Mouse (Mus musculus) heart, embryonic 14.5 days (tissue): Measurements from ENCODE around the gene Adora3. TPM values are rescaled to one million over a fixed set of nuclear protein-coding genes. Genes with fewer than 3 reads are reported as not detected.

Experiments
- ATAC-seq: fragments of 200-750 bp; cut with Nextera tagmentation; 2 replicates; pipeline ENCODE4 v1.8.0; 2017; ENCODE audit warnings: low read depth, moderate TSS enrichment; ENCODE audit not compliant: insufficient number of reproducible peaks, insufficient read depth, low FRiP score
- H3K27ac ChIP-seq, 2 experiments: fragments of 200-500 bp in 1 of 2; fragments of 300-500 bp in 1 of 2; sonication (generic) in 1 of 2; replicated peaks in 1 of 2; 2 replicates each; pipeline ENCODE4 v1.5.1; 2012 to 2014; ENCODE audit warnings: low read depth in 2 of 2, low read length in 2 of 2, control low read depth in 1 of 2, mild to moderate bottlenecking in 1 of 2, mixed read lengths in 1 of 2; ENCODE audit not compliant: control insufficient read depth in 1 of 2, insufficient read depth in 1 of 2
- H3K27me3 ChIP-seq: fragments of 300-500 bp; sonication (generic); 2 replicates; pipeline ENCODE4 v1.6.1; 2014; ENCODE audit warnings: mild to moderate bottlenecking, low read length, control low read depth; ENCODE audit not compliant: control insufficient read depth, insufficient read depth
- H3K36me3 ChIP-seq: fragments of 300-500 bp; sonication (generic); 2 replicates; pipeline ENCODE4 v1.6.1; 2014; ENCODE audit warnings: mild to moderate bottlenecking, control low read depth, low read length, mixed read lengths; ENCODE audit not compliant: control insufficient read depth, insufficient read depth
- H3K4me1 ChIP-seq, 2 experiments: fragments of 200-500 bp in 1 of 2; fragments of 300-500 bp in 1 of 2; sonication (generic) in 1 of 2; 2 replicates each; pipeline ENCODE4 v1.6.1; 2012 to 2014; ENCODE audit warnings: low read length in 2 of 2, control low read depth in 1 of 2, mixed read lengths in 1 of 2; ENCODE audit not compliant: control insufficient read depth in 2 of 2, insufficient read depth in 2 of 2
- H3K4me2 ChIP-seq: fragments of 300-500 bp; sonication (generic); 2 replicates; pipeline ENCODE4 v1.6.1; 2014; ENCODE audit warnings: mild to moderate bottlenecking, low read length
- H3K4me3 ChIP-seq, 2 experiments: fragments of 200-500 bp in 1 of 2; fragments of 300-500 bp in 1 of 2; sonication (generic) in 1 of 2; 2 replicates each; pipeline ENCODE4 v1.5.1; 2012 to 2014; ENCODE audit warnings: low read length in 2 of 2, mild to moderate bottlenecking in 2 of 2, control low read depth in 1 of 2, low read depth in 1 of 2, moderate library complexity in 1 of 2; ENCODE audit not compliant: control insufficient read depth in 1 of 2, insufficient read depth in 1 of 2
- H3K9ac ChIP-seq: fragments of 300-500 bp; sonication (generic); 2 replicates; pipeline ENCODE4 v1.6.1; 2014; ENCODE audit warnings: mild to moderate bottlenecking, low read length
- H3K9me3 ChIP-seq: fragments of 300-500 bp; sonication (generic); 2 replicates; pipeline ENCODE4 v1.6.1; 2016; ENCODE audit warnings: low read length, control low read depth; ENCODE audit not compliant: control insufficient read depth
- WGBS: fragments of 180-500 bp; shearing (Covaris S2); extraction: QIAGEN DNeasy Blood & Tissue Kit; methylation state at CpG from one replicate; pipeline ENCODE4 v1.1.7; 2014; 5-methylcytosine and 5-hydroxymethylcytosine counted together
- polyA plus RNA-seq: library from polyadenylated mRNA; unstranded; fragments of >200 nt; fragmentation: Nextera tagmentation; extraction: Ambion mirVana; gene quantifications from 2 replicates; pipeline ENCODE4 v1.2.1, GENCODE M21; 2014

The Adora3 gene
- polyA plus RNA-seq, 1 experiment from 2014 or later: not detected

GRCm38 (mm10) chr3:105836883-105837282 is 33.8 kb upstream of the Adora3 start:
- Histone ChIP-seq H3K4me3 (no peak overlapping the region), H3K4me2 (no peak overlapping the region), H3K27me3 (0 out of 2 replicates have a peak, but pooled peaks cover 7% of the 10 kb centered on the region), H3K36me3 (no peaks in the 10 kb centered on the region), H3K9me3 (no peaks in the 10 kb centered on the region), H3K9ac (no peak overlapping the region), H3K4me1 (no peaks in the 10 kb centered on the region), H3K27ac (no peak overlapping the region)
- WGBS: 75% methylated on average over 3 of the region's 3 CpGs
- no peak for ATAC-seq

GRCm38 (mm10) chr3:105838655-105839054 is 32.0 kb upstream of the Adora3 start:
- WGBS: 63% methylated on average over 3 of the region's 3 CpGs
- no peak overlapping the region for H3K9ac ChIP-seq
- H3K4me2 ChIP-seq: no peak overlapping the region
- no peaks in the 10 kb centered on the region for H3K4me1 ChIP-seq
- H3K27ac ChIP-seq: no peak overlapping the region
- no peaks in the 10 kb centered on the region for H3K36me3 ChIP-seq
- H3K9me3 ChIP-seq: no peaks in the 10 kb centered on the region
- no peak for ATAC-seq
- H3K27me3 ChIP-seq: 0 out of 2 replicates have a peak, but pooled peaks cover 10% of the 10 kb centered on the region
- no peak overlapping the region for H3K4me3 ChIP-seq

- Histone ChIP-seq H3K36me3 (no peaks in the 10 kb centered on the region), H3K27me3 (0 out of 2 replicates have a peak, but pooled peaks cover 10% of the 10 kb centered on the region), H3K27ac (no peak overlapping the region), H3K9ac (no peak overlapping the region), H3K4me1 (no peaks in the 10 kb centered on the region), H3K4me2 (no peak overlapping the region), H3K9me3 (no peaks in the 10 kb centered on the region), H3K4me3 (no peak overlapping the region)
- 77% methylated on average over 4 of the region's 4 CpGs for WGBS
- ATAC-seq: no peak
Measured at GRCm38 (mm10) chr3:105839836-105840235, 30.8 kb upstream of the Adora3 start.

DNA sequence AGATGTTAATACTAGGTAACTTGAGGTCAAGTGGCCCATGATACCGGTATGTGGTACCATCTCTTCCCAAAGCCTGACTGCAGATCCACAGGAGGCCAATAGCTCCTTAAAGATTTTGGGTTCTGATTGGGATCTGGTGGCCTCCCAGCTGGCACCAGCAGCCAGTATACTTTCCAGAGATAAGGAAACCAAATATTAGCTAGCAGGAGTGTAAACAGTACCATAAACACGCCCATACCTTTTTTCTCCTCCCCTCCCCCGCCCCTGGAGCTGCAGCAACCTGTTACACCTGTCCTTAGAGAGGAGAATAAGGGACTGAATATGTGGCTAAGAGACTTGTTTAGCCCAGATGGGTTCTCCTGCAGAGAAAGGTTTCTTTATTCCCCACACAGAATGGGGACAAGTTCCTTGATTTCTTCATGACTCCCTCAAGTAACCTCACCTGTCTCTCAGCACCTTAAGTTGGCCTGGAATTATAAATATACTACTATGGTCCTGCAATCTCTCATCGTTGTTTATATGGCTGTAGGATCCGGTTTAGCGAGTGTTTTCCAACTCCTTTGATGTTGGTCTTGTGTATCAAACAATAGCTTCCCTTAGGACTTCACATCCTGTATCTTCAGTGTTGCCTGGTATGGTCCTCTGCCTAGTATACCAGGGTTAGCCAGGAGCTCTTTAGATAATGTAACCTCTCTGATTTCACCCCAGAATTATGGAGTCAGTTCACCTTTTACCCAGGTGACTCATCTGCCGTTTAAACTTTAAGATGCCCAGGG is 24.2 kb upstream of the Adora3 start:
- no peaks in the 10 kb centered on the region for H3K4me1 ChIP-seq
- H3K27me3 ChIP-seq: 0 out of 2 replicates have a peak, but pooled peaks cover 10% of the 10 kb centered on the region
- H3K4me2 ChIP-seq: no peak overlapping the region
- no peak overlapping the region for H3K4me3 ChIP-seq
- no peak overlapping the region for H3K9ac ChIP-seq
- no peaks in the 10 kb centered on the region for H3K9me3 ChIP-seq
- H3K27ac ChIP-seq: no peak overlapping the region
- no peaks in the 10 kb centered on the region for H3K36me3 ChIP-seq
- no peak for ATAC-seq
- 49% methylated on average over 7 of the region's 7 CpGs for WGBS

DNA sequence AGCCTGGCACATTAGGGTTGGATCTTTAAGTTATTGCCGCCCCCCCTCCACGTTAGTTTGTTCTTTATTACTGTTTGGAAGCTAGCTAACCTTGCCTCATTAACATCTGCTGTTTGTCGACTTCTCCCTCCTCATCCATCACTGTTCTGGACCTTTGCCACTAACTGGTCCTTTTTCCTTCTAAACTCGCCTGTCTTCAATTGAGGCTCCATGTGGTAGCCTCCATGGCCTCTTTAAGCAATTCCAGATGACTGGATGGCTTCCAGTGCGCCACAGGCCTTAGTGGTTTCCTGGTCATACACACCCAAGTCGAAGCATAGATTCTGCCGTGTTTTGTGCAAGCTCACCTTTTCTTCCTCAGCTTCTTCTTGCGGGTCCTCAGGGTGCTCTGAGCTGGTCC is 16.9 kb upstream of the Adora3 start:
- Histone ChIP-seq H3K27ac (no peak overlapping the region), H3K36me3 (no peaks in the 10 kb centered on the region), H3K9ac (no peak overlapping the region), H3K27me3 (no peaks in the 10 kb centered on the region), H3K4me3 (no peak overlapping the region), H3K9me3 (no peaks in the 10 kb centered on the region), H3K4me2 (no peak overlapping the region), H3K4me1 (no peaks in the 10 kb centered on the region)
- no peak for ATAC-seq
- 75% methylated on average over 8 of the region's 8 CpGs for WGBS

DNA sequence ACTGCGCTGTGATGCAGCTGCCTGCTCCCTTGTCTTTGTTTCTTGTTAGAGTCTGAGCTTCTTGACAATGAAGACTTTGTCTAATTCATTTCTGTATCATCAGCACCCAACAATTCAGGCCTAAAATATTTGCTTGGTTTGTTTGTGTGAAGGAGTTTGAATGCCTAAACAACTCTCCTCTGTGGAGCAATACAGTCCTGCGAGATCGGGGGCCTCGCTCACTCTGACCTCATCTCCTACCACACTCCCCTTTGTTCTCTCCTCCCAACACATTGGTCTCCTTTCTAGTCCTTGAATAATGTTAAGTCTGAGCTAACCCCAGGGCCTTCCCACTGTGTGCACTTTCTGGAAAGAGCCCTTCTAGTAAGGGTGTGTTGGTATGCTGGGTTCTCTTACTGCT is 15.9 kb upstream of the Adora3 start:
- Histone ChIP-seq H3K9me3 (no peaks in the 10 kb centered on the region), H3K9ac (no peak overlapping the region), H3K4me1 (no peaks in the 10 kb centered on the region), H3K27ac (no peak overlapping the region), H3K36me3 (no peaks in the 10 kb centered on the region), H3K4me2 (no peak overlapping the region), H3K4me3 (no peak overlapping the region), H3K27me3 (no peaks in the 10 kb centered on the region)
- WGBS: 83% methylated on average over 4 of the region's 4 CpGs
- ATAC-seq: no peak

DNA sequence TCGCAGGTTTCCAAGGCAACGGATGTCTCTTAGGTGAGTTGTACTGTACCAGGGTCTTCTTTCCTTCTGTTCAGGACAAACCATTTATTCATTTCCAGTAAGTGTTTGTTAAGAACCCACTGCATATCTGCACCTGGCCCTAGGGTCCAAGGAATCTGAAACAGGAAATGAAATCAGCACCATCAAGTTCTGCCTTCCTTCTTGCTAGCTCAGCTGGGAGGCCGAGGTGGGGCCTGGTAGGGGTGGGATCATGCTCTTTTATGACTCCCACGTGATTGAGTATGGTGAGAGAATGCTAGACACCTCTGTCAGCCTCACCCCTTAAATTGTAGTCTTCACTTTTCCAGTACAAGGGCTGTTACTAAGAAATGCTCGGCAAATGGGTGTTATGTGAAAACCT is 13.1 kb upstream of the Adora3 start:
- H3K27me3 ChIP-seq: no peaks in the 10 kb centered on the region
- no peaks in the 10 kb centered on the region for H3K9me3 ChIP-seq
- H3K4me2 ChIP-seq: no peak overlapping the region
- H3K27ac ChIP-seq: no peak overlapping the region
- ATAC-seq: no peak
- no peaks in the 10 kb centered on the region for H3K36me3 ChIP-seq
- H3K9ac ChIP-seq: no peak overlapping the region
- WGBS: 67% methylated on average over 5 of the region's 5 CpGs
- H3K4me1 ChIP-seq: no peaks in the 10 kb centered on the region
- H3K4me3 ChIP-seq: no peak overlapping the region
